Mouse (Mus musculus) layer of hippocampus, postnatal 14 days (tissue): Measurements from ENCODE around the gene Olfr1321. TPM values are rescaled to one million over a fixed set of nuclear protein-coding genes. Genes with fewer than 3 reads are reported as not detected.

Source experiments
- DNase-seq, 2 experiments: peaks; one replicate each; pipeline ENCODE4 v3.0.0; 2021 to 2022; ENCODE audit warnings: low spot score in 2 of 2, mixed read lengths in 1 of 2
- long read RNA-seq, 2 experiments: library from polyadenylated mRNA; stranded (forward); transcript quantifications; one replicate each; pipeline ENCODE4 v2.0.0; 2021
- total RNA-seq, 2 experiments: library from RNA; stranded (reverse); gene quantifications; 2 replicates each; pipeline ENCODE4 v1.2.3; 2021

Gene Olfr1321
- total RNA-seq, result not detected
- long read RNA-seq, experiment 1, result 0 reads
- long read RNA-seq, experiment 2, result 0 reads

GRCm38 (mm10) chrX:49734959-49735358, at the start of gene Olfr1321:
Gene Olfr1321, minus strand, starts transcription at chrX:49735059.
- DNase-seq, result no peak

DNA sequence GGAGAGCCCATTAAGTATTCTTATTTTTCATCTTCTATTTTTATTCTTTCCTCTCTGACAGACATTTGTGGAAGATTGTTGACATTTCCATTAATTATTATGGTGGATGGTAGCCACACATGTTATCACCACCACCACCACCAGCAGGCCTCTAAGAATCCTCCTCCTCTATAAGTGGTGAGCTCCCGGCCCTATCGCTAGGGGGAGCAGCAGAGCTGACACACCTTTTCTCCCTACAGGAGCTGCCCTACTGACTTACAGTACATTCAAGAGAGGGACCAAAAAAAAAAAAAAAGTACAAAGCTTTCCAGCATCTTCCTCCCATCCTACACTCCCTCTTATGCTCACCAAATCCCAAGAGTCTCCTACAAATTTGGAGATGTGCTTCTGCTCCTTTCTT, 36.0 kb upstream of the Olfr1321 start:
- no peak for DNase-seq

DNA sequence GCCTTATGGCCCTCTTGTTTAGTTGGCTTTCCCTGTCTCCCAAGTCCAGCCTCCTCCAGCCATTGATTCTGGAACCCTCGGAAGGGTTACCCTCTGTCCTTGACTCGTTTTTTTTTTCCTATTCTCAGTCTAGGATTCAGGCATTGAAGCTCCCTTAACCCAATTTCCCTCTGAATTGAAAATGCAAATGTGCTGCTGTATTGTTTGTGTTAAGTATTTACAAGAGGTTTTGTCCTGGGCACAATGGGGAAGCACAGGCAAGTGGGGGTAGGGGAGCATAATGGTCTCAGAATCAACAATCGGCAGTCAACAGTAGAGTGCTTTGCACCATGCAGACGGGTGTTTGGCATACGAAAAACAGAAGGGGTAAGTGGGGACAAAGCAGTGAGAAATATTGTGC, 10.3 kb upstream of the Olfr1321 start:
- peak; percentile 1 to 2 for DNase-seq

Other genes with a start within 250 kb of the Olfr1321 start
- gene Olfr1320, start 62.7 kb downstream of the Olfr1321 start, total RNA-seq, result not detected
- 10 to 100 TPM; 13.6 to 18.6 TPM for gene Igsf1, start 62.7 kb upstream of the Olfr1321 start, total RNA-seq
- gene Olfr1322, start 156.4 kb upstream of the Olfr1321 start, total RNA-seq, result not detected